Mouse (Mus musculus) ovary, postnatal 10 days (tissue): ENCODE data around the gene Stard7.
"Not testable (repeated sequence)": the region's sequence is repeated elsewhere in the genome, so short reads cannot be mapped to it uniquely, and the experiment has no call there.

Experiments used
- DNase-seq: peaks from one replicate; pipeline ENCODE4 v3.0.0; 2022; ENCODE audit warnings: low spot score

Gene Stard7

GRCm38 (mm10) chr2:127275551-127276320, 5.7 kb downstream of the Stard7 start:
- DNase-seq, result no peak

GRCm38 (mm10) chr2:127278162-127278561, 8.1 kb downstream of the Stard7 start:
- DNase-seq, result no peak

- DNase-seq, result no peak
These were observed 22.2 kb downstream of the Stard7 start for GRCm38 (mm10) chr2:127292250-127292649.

GRCm38 (mm10) chr2:127297001-127297805, 27.2 kb downstream of the Stard7 start:
- DNase-seq, result no peak

GRCm38 (mm10) chr2:127298056-127298455, 28.0 kb downstream of the Stard7 start:
- DNase-seq, result no peak

GRCm38 (mm10) chr2:127300701-127301100, 30.7 kb downstream of the Stard7 start:
- DNase-seq, result no peak

GRCm38 (mm10) chr2:127301883-127302282, 31.9 kb downstream of the Stard7 start:
- DNase-seq, result no peak

- not testable (repeated sequence) for DNase-seq
These were observed 34.2 kb downstream of the Stard7 start for GRCm38 (mm10) chr2:127304192-127304591.

GRCm38 (mm10) chr2:127304609-127305210, 34.7 kb downstream of the Stard7 start:
- no peak for DNase-seq

- no peak for DNase-seq
These were observed 36.1 kb downstream of the Stard7 start for GRCm38 (mm10) chr2:127306123-127306522.

GRCm38 (mm10) chr2:127307179-127307578, 37.2 kb downstream of the Stard7 start:
- DNase-seq, result no peak

GRCm38 (mm10) chr2:127308660-127309059, 38.6 kb downstream of the Stard7 start:
- DNase-seq, result no peak

GRCm38 (mm10) chr2:127310246-127310645, 40.2 kb downstream of the Stard7 start:
- DNase-seq, result no peak

GRCm38 (mm10) chr2:127310685-127311084, 40.7 kb downstream of the Stard7 start:
- no peak for DNase-seq

- DNase-seq, result no peak
These were observed 41.2 kb downstream of the Stard7 start for GRCm38 (mm10) chr2:127311193-127311592.

- no peak for DNase-seq
These were observed 42.8 kb downstream of the Stard7 start for GRCm38 (mm10) chr2:127312801-127313200.

- no peak for DNase-seq
These were observed 43.9 kb downstream of the Stard7 start for GRCm38 (mm10) chr2:127313878-127314277.

GRCm38 (mm10) chr2:127314467-127315154, 44.6 kb downstream of the Stard7 start:
- no peak for DNase-seq

GRCm38 (mm10) chr2:127315155-127315470, 45.1 kb downstream of the Stard7 start:
- DNase-seq, result no peak

GRCm38 (mm10) chr2:127316431-127316830, 46.4 kb downstream of the Stard7 start:
- no peak for DNase-seq

GRCm38 (mm10) chr2:127318136-127318535, 48.1 kb downstream of the Stard7 start:
- DNase-seq, result no peak

- DNase-seq, result no peak
These were observed 49.1 kb downstream of the Stard7 start for GRCm38 (mm10) chr2:127319071-127319470.
